Mouse (Mus musculus): ENCODE results near the gene Gm10309.

- TF ChIP-seq CTCF (IDR thresholded peaks at IDR 0.05) (no peak), EP300 (IDR thresholded peaks at IDR 0.05; ENCODE audit: insufficient read depth, low read depth, low read length) (no peak), POLR2A (IDR thresholded peaks at IDR 0.05; ENCODE audit: insufficient read depth, low read depth, low read length) (no peak)
Observed at GRCm38 (mm10) chr17:86456512-86456911, 48.5 kb downstream of the Gm10309 start.
